Mouse (Mus musculus) stomach, embryonic 14.5 days (tissue): Measurements from ENCODE around the gene Gm4787. TPM values are rescaled to one million over a fixed set of nuclear protein-coding genes. Genes with fewer than 3 reads are reported as not detected.
"Not testable (repeated sequence)": the region's sequence is repeated elsewhere in the genome, so short reads cannot be mapped to it uniquely, and the experiment has no call there.

Source experiments
- ATAC-seq: fragments of 200-750 bp; cut with Nextera tagmentation; 2 replicates; pipeline ENCODE4 v1.8.0; 2017; ENCODE audit warnings: low read depth, moderate TSS enrichment; ENCODE audit not compliant: insufficient number of reproducible peaks, insufficient read depth, low FRiP score
- H3K27ac ChIP-seq: fragments of 300-500 bp; sonication (generic); 2 replicates; pipeline ENCODE4 v1.5.1; 2014; ENCODE audit warnings: mild to moderate bottlenecking, low read length, moderate library complexity, mixed read lengths
- H3K27me3 ChIP-seq: fragments of 300-500 bp; sonication (generic); 2 replicates; pipeline ENCODE4 v1.6.1; 2014; ENCODE audit warnings: low read length, control low read depth, mixed read lengths; ENCODE audit not compliant: control insufficient read depth, insufficient read depth
- H3K36me3 ChIP-seq: fragments of 300-500 bp; sonication (generic); 2 replicates; pipeline ENCODE4 v1.6.1; 2014; ENCODE audit warnings: mild to moderate bottlenecking, control low read depth, low read length, moderate library complexity, mixed read lengths; ENCODE audit not compliant: control insufficient read depth, insufficient read depth
- H3K4me1 ChIP-seq: fragments of 300-500 bp; sonication (generic); 2 replicates; pipeline ENCODE4 v1.6.1; 2014; ENCODE audit warnings: low read length, control low read depth, mixed read lengths; ENCODE audit not compliant: control insufficient read depth, insufficient read depth
- H3K4me2 ChIP-seq: fragments of 300-500 bp; sonication (generic); replicated peaks from 2 replicates; pipeline ENCODE4 v1.6.1; 2014; ENCODE audit warnings: low read depth, low read length, control low read depth
- H3K4me3 ChIP-seq: fragments of 300-500 bp; sonication (generic); 2 replicates; pipeline ENCODE4 v1.5.1; 2014; ENCODE audit warnings: low read depth, low read length, control low read depth
- H3K9ac ChIP-seq: fragments of 300-500 bp; sonication (generic); replicated peaks from 2 replicates; pipeline ENCODE4 v1.6.1; 2014; ENCODE audit warnings: low read depth, mild to moderate bottlenecking, control low read depth, low read length, moderate library complexity, mixed read lengths
- H3K9me3 ChIP-seq: fragments of 300-500 bp; sonication (generic); 2 replicates; pipeline ENCODE4 v1.6.1; 2016; ENCODE audit warnings: low read depth, low read length, control low read depth; ENCODE audit not compliant: control insufficient read depth
- WGBS: fragments of 180-500 bp; shearing (Covaris S2); extraction: QIAGEN DNeasy Blood & Tissue Kit; methylation state at CpG from one replicate; pipeline ENCODE4 v1.1.7; 2014; 5-methylcytosine and 5-hydroxymethylcytosine counted together
- polyA plus RNA-seq: library from polyadenylated mRNA; unstranded; fragments of >200 nt; fragmentation: Nextera tagmentation; extraction: Ambion mirVana; gene quantifications from 2 replicates; pipeline ENCODE4 v1.2.1, GENCODE M21; 2014

The Gm4787 gene
- 0.36 and 0.74 TPM in 2 replicates for polyA plus RNA-seq

DNA sequence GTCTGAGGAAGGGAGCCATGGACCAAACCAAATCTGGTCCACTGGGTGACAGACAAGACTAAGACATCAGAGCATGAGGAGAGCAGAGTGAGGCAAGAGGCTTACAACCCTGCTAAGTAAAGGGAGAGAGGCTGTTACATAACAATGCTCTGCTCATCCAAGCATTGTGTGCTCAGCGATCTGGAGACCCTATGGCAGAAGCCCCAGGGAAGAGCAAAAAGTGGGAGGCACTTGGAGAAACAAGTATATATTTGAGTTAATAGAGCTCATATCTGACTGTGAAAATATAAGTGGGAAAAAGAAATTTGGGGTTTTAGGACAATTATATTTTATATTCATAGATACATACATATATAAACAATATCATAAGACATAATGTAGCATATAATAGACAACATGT, at the start of gene Gm4787:
Gene Gm4787 (minus strand): TSS at position 101 of the 400 bp plus-strand sequence.
- WGBS = 87% methylated on average over 1 of the region's 1 CpGs
- H3K4me1 ChIP-seq, H3K9me3 ChIP-seq, ATAC-seq, H3K9ac ChIP-seq, H3K36me3 ChIP-seq, H3K27ac ChIP-seq, H3K4me3 ChIP-seq, H3K4me2 ChIP-seq, H3K27me3 ChIP-seq: not testable (repeated sequence)

DNA sequence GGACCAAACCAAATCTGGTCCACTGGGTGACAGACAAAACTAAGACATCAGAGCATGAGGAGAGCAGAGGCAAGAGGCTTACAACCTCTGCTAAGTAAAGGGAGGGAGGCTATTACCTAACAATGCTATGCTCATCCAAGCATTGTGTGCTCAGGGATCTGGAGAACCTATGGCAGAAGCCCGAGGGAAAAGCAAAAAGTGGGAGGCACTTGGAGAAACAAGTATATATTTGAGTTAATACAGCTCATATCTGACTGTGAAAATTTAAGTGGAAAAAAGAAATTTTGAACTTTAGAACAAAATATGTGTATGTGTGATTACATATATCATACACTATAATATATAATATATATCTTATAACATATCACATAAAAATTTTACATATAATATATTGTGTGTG, 42.6 kb upstream of the Gm4787 start, which contains the start of gene Adam4:
Gene Adam4 (minus strand): TSS at position 101 of the 400 bp plus-strand sequence.
- H3K9ac ChIP-seq = no peak within 1 kb of the TSS
- WGBS = 88% methylated on average over 1 of the region's 1 CpGs

DNA sequence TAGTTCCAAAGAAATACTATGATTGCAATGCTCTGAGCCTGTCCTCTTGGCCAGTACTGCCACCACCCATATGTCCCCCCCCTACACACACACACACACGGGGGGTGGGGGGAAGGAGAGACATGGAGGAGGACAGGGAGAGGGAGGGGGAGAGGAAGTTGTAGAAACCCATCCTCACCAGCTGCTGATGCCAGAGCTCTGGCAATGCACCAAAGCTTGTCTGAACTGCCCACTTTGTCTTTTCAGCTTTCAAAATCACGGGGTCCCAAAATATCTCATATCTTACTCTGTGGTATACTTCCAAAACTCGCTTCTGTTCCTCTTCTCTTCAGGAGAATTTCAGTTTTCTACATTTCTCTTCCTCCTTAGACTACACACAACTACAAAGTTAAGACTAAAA, 33.9 kb upstream of the Gm4787 start:
- Histone ChIP-seq H3K27ac (no peak overlapping the region), H3K36me3 (no peaks in the 10 kb centered on the region), H3K27me3 (no peaks in the 10 kb centered on the region), H3K9me3 (no peaks in the 10 kb centered on the region), H3K9ac (no peak overlapping the region), H3K4me3 (no peak overlapping the region), H3K4me1 (no peaks in the 10 kb centered on the region), H3K4me2 (no peak overlapping the region)
- 81% methylated on average over 3 of the region's 3 CpGs for WGBS
- ATAC-seq = no peak

More for the DNA sequence above, 42.6 kb upstream of the Gm4787 start, which contains the start of gene Adam4:
- no peak for ATAC-seq
- no peak within 1 kb of the TSS for H3K4me2 ChIP-seq
- H3K4me1 ChIP-seq = no peaks in the 10 kb centered on the region
- H3K27me3 ChIP-seq = no peaks in the 10 kb centered on the region
- H3K9me3 ChIP-seq = peaks cover 4% of the 10 kb centered on the region; the same call in 1 of the 2 replicates
- H3K36me3 ChIP-seq = no peaks in the 10 kb centered on the region
- no peak within 1 kb of the TSS for H3K27ac ChIP-seq
- H3K4me3 ChIP-seq = no peak within 1 kb of the TSS

DNA sequence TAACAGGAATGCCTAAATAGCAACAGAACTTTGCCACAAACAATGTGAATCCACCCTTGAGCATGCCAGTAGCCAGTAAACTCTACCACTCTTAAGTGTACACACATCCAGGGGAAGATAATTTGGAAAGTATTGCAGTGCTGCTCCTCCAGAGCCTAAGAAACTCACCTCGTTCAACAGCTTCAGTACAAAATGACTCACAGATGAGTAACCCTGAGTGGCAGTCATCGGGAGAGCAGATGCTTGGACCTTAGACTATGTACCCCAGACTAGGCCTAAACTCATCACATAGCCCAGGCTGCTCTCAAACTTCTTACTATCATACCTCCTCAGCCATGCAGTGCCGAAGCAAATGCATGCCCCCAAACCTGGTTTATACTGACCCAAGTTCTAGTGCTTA, 29.7 kb upstream of the Gm4787 start:
- H3K9ac ChIP-seq = no peak overlapping the region
- no peak overlapping the region for H3K4me3 ChIP-seq
- no peaks in the 10 kb centered on the region for H3K9me3 ChIP-seq
- H3K4me1 ChIP-seq = no peaks in the 10 kb centered on the region
- no peak for ATAC-seq
- WGBS = 82% methylated on average over 3 of the region's 3 CpGs
- no peaks in the 10 kb centered on the region for H3K27me3 ChIP-seq
- no peak overlapping the region for H3K4me2 ChIP-seq
- H3K36me3 ChIP-seq = no peaks in the 10 kb centered on the region
- H3K27ac ChIP-seq = no peak overlapping the region

DNA sequence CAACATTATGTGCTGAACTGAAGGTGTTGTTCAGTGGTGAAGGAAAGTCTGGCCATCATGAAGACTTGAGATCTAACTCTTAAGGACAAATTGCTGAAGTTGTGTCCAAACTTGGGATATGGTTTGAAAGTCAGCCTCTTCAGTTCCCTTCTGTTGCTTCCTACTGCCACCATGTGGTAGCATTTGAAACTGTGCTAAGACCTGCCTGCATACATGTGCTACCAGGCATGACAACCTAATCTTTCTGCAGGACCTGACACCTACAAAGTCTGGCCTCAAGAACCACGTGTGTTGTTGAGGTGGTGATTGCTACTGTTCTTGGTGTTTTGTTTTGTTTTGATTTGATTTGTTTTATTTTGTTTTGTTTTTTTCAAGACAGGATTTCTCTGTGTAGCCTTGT, 22.9 kb upstream of the Gm4787 start:
- WGBS = 19% methylated on average over 1 of the region's 1 CpGs
- Histone ChIP-seq H3K4me1 (no peaks in the 10 kb centered on the region), H3K4me3 (no peak overlapping the region), H3K9ac (no peak overlapping the region), H3K36me3 (no peaks in the 10 kb centered on the region), H3K27ac (no peak overlapping the region), H3K4me2 (no peak overlapping the region), H3K27me3 (no peaks in the 10 kb centered on the region), H3K9me3 (no peaks in the 10 kb centered on the region)
- no peak for ATAC-seq

DNA sequence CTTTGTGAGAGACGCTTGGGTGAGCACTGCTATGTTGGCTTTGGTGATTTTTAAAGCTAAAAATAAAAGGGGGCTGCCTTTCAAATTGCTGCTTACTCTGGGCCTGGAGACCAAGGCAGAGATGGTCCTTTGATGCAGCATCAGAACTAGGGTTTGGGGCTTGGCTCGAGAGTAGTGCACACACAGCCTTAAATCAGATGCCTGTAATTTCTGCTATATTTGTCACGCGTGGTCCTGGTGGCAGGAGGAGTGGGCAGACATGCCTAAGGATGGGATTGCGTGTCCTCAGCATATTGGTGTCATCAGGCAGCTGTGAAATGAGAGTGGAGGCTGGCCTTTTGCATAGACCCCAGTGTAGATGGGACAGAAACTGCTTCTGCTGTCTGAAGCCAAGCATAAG, 45.4 kb downstream of the Gm4787 start:
- Histone ChIP-seq H3K9ac (no peak overlapping the region), H3K27me3 (0 out of 2 replicates have a peak, but pooled peaks cover 5% of the 10 kb centered on the region), H3K36me3 (no peaks in the 10 kb centered on the region), H3K4me3 (no peak overlapping the region), H3K27ac (no peak overlapping the region), H3K4me1 (no peaks in the 10 kb centered on the region), H3K4me2 (peak overlapping the region; percentile 99; the same call in 1 of the 2 replicates), H3K9me3 (no peaks in the 10 kb centered on the region)
- ATAC-seq = no peak
- 79% methylated on average over 5 of the region's 5 CpGs for WGBS

DNA sequence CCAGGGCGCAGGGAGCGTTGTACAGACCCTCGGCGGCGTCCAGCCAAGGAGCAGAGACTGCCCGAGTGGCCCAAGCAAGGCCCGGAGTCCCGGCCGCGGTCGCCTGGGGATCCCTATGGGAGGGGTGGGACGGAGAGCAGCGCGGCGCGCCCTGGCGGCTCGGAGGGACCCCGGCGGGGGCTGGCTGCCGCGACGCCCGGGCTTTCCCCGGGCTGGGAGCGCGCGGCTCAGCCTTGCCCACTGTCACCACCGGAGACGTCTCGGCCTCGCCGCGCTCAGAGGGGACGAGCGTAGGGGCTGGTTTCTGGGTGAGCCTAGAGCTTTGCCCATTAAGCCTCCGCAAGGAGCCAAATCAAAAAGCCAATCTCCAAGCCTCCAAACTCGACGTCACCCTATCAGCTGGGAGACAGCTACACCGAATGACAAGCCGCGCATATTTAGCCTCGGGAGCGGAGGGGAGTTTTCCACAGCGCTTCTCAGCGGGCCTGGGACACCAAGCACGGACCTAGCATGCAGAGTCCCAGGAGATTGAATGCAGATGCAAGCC, 46.3 kb downstream of the Gm4787 start, which contains the start of gene Slc8a3:
Gene Slc8a3 (minus strand): TSS at position 306 of the 547 bp plus-strand sequence.
- Histone ChIP-seq H3K27me3 (0 out of 2 replicates have a peak, but pooled peaks cover 5% of the 10 kb centered on the region), H3K36me3 (no peaks in the 10 kb centered on the region), H3K9me3 (no peaks in the 10 kb centered on the region), H3K4me2 (peak within 1 kb of the TSS; percentile 99), H3K4me1 (no peaks in the 10 kb centered on the region), H3K4me3 (peak within 1 kb of the TSS; percentile 65), H3K27ac (no peak within 1 kb of the TSS), H3K9ac (peak within 1 kb of the TSS; percentile 53)
- ATAC-seq = peak; percentile 58; the same call in 1 of the 2 replicates
- 1% methylated on average over 46 of the region's 47 CpGs for WGBS

DNA sequence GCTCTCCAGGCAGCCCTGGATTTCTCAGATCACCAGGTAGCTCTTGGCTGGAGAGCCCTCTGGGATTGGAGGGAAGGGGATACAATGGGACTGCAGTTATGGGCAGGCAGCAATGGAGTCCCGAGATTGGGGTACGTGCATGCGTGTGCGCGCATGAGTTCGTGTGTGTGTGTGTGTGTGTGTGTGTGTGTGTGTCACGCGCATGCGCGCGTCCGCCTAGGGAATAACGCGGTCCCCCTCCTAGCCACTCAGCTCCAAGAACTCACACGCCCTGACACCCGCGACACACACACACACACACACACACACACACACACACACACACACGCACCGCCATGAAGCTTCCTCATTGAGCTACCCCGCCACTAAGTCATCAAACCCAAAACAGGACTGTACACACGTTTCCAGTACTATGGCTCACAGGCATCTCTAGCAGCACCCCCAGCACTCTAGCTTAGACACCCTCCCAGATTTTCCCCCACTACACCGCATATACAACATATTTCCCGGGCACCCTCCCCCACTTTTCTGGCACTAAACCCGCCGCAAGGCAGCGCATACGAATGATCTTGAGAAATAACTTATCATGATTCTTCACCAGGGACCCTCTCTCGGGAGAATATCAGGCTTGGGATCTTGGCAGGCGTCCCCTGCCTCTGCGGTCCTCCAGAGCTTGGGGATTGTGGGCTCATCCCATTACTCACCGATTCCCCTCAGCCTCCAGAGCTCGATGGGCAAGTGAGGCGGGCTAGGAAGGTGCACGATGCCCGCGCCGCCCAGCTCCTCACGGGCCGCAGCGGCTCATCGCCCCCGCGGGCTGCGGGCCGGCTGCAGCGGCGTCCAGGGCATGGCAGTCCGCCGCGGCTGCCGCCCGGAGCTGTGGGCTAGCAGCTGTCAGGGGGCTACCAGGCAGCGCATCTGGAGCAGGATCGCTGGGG, 47.1 kb downstream of the Gm4787 start:
- Histone ChIP-seq H3K36me3 (no peaks in the 10 kb centered on the region), H3K27ac (no peak overlapping the region), H3K4me3 (peak overlapping the region; percentile 65), H3K9ac (peak overlapping the region; percentile 53), H3K4me2 (peak overlapping the region; percentile 99), H3K27me3 (0 out of 2 replicates have a peak, but pooled peaks cover 5% of the 10 kb centered on the region), H3K4me1 (no peaks in the 10 kb centered on the region), H3K9me3 (no peaks in the 10 kb centered on the region)
- WGBS = 1% methylated on average over 54 of the region's 54 CpGs
- ATAC-seq = peak; percentile 59
